Comparison of ENCODE assay signal across 8 mouse cellular contexts in the genomic region with DNA sequence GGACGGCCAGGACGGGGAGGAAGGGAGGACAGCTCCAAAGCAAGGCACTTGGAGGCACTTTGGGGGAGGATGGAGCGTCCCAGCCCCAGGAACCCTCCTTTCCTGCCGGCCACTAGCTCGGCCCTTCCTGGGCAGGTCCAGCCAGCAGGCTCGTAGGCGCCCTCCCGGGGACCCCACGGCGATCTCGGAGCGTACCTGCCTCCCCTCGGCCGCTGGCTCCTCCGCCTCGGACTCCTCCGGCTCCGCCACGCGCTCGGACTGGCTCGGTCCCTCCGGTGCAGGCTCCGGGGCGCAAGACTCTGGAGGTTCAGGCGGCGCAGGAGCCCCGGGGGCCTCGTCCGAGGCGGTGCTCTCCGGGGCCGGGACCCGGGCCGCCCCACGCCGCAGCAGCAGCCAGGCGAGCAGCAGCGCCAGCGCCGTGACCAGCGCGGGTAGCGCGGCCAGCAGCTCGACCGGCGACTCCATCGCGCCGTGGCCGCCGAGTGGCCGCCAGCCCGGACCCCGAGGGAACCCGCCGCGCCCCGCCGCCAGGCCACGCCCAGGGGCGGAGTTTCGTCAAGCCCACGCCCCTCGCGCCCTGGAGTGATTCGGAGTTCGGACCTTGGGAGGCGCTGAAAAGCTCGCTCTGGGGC. TPM values are rescaled to one million over a fixed set of nuclear protein-coding genes. Genes with fewer than 3 reads are reported as not detected.
DNase-seq lines count a peak whose midpoint lies in the region; ATAC-seq lines count a peak whose summit lies in the region.

A gene (minus strand): TSS at position 513 of the 632 bp plus-strand sequence.

- H3K4me1 ChIP-seq in brown adipose tissue, adult 24 weeks (ENCODE audit: control insufficient read depth, insufficient read depth, insufficient read length, low read length): peaks cover 2% of the 10 kb centered on the region
- peaks cover 13% of the 10 kb centered on the region; the same call in 1 of the 2 replicates for H3K4me1 ChIP-seq in forebrain, embryonic 14.5 days (ENCODE audit: control insufficient read depth, insufficient read depth, low read length)

- peak within 1 kb of the TSS; percentile 82 for H3K4me2 ChIP-seq in forebrain, embryonic 14.5 days (ENCODE audit: low read length)

- H3K36me3 ChIP-seq in forebrain, embryonic 14.5 days (ENCODE audit: control insufficient read depth, insufficient read depth, low read length): no peaks in the 10 kb centered on the region

- peak within 1 kb of the TSS; percentile 78 for H3K4me3 ChIP-seq in brown adipose tissue, adult 24 weeks (ENCODE audit: insufficient read depth, low read depth, low read length)
- H3K4me3 ChIP-seq in forebrain, embryonic 14.5 days (ENCODE audit: low read depth, low read length): peak within 1 kb of the TSS; percentile 45

- peak; percentile 78 for DNase-seq in MN1 (ENCODE audit: low spot score)
- peak; percentile 63 for DNase-seq in forebrain, embryonic 14.5 days (ENCODE audit: low spot score)
- peak; percentile 91 to 94 for DNase-seq in heart, postnatal 36 days
- peak; percentile 77 to 85 for DNase-seq in layer of hippocampus, postnatal 10 days (ENCODE audit: low spot score in 2 of 2)
- peak; percentile 90 for DNase-seq in lung, postnatal 14 days
- peak; percentile 83 for DNase-seq in retina, embryonic 14.5 days (ENCODE audit: low spot score)
- DNase-seq in yolk sac, embryonic 10.5 days (ENCODE audit: low spot score): peak; percentile 79

- peak within 1 kb of the TSS; percentile 26 for H3K27ac ChIP-seq in brown adipose tissue, adult 24 weeks (replicated peaks; ENCODE audit: low read depth, low read length)
- H3K27ac ChIP-seq in forebrain, embryonic 14.5 days (ENCODE audit: low read depth, low read length): no peak within 1 kb of the TSS; the same call in 1 of the 2 replicates

- WGBS in forebrain, embryonic 14.5 days: under 1% methylated on average over 60 of the region's 71 CpGs

- peak within 1 kb of the TSS; percentile 80 for H3K9ac ChIP-seq in forebrain, embryonic 14.5 days (ENCODE audit: low read length)

- intact Hi-C loops in heart, postnatal 36 days (cut with DNase I): loop anchor here (2.0 kb wide), 1 partner anchor 15 kb away; a partner anchor contains a TSS

- peak; percentile 38 for ATAC-seq in forebrain, embryonic 14.5 days

- H3K27me3 ChIP-seq in forebrain, embryonic 14.5 days (replicated peaks; ENCODE audit: control insufficient read depth, insufficient read depth, low read length): no peaks in the 10 kb centered on the region

- no peaks in the 10 kb centered on the region for H3K9me3 ChIP-seq in forebrain, embryonic 14.5 days (replicated peaks; ENCODE audit: control insufficient read depth, low read length)

RNA-seq across cellular contexts. Expression of the gene that starts here (rescaled TPM):
- polyA plus RNA-seq in brown adipose tissue, adult 24 weeks (2012; ENCODE audit: insufficient read depth, insufficient read length, missing spikeins): 6.6 and 6.9 TPM in 2 replicates
- polyA plus RNA-seq in forebrain, embryonic 14.5 days (2014; fragmentation: Nextera tagmentation; extraction: Ambion mirVana): 3.6 and 3.8 TPM in 2 replicates
- total RNA-seq in heart, postnatal 36 days (2021): 10 to 100 TPM; 18.1 to 21.1 TPM
- total RNA-seq in layer of hippocampus, postnatal 10 days (2021): 10 to 100 TPM; 23.3 to 27.6 TPM
